Mouse (Mus musculus) embryonic facial prominence, embryonic 11.5 days (tissue): ENCODE measurements around the gene Pde3a. TPM values are rescaled to one million over a fixed set of nuclear protein-coding genes. Genes with fewer than 3 reads are reported as not detected.

ENCODE experiments used
- ATAC-seq: fragments of 200-750 bp; cut with Nextera tagmentation; replicated peaks from 2 replicates; pipeline ENCODE4 v1.8.0; 2017; ENCODE audit warnings: low read depth; ENCODE audit not compliant: insufficient number of reproducible peaks, low FRiP score, low TSS enrichment
- DNase-seq: peaks from one replicate; pipeline ENCODE4 v3.0.0-alpha.2; 2015; ENCODE audit warnings: low spot score
- H3K27ac ChIP-seq: fragments of 300-500 bp; sonication (generic); replicated peaks from 2 replicates; pipeline ENCODE4 v1.5.1; 2014; ENCODE audit warnings: mild to moderate bottlenecking, low read depth, low read length, control low read depth
- H3K27me3 ChIP-seq: fragments of 300-500 bp; sonication (generic); 2 replicates; pipeline ENCODE4 v1.6.1; 2014; ENCODE audit warnings: mild to moderate bottlenecking, low read length, moderate library complexity, mixed read lengths; ENCODE audit not compliant: control insufficient read depth, insufficient read depth
- H3K36me3 ChIP-seq: fragments of 300-500 bp; sonication (generic); replicated peaks from 2 replicates; pipeline ENCODE4 v1.6.1; 2014; ENCODE audit warnings: low read depth, mild to moderate bottlenecking, low read length, moderate library complexity, mixed read lengths; ENCODE audit not compliant: control insufficient read depth, insufficient read depth
- H3K4me1 ChIP-seq: fragments of 300-500 bp; sonication (generic); 2 replicates; pipeline ENCODE4 v1.6.1; 2014; ENCODE audit warnings: low read length, mixed read lengths; ENCODE audit not compliant: control insufficient read depth, insufficient read depth
- H3K4me2 ChIP-seq: fragments of 300-500 bp; sonication (generic); 2 replicates; pipeline ENCODE4 v1.6.1; 2014; ENCODE audit warnings: low read depth, mild to moderate bottlenecking, control low read depth, low read length, moderate library complexity
- H3K4me3 ChIP-seq: fragments of 300-500 bp; sonication (generic); 2 replicates; pipeline ENCODE4 v1.5.1; 2014; ENCODE audit warnings: low read depth, low read length, control low read depth
- H3K9ac ChIP-seq: fragments of 300-500 bp; sonication (generic); replicated peaks from 2 replicates; pipeline ENCODE4 v1.6.1; 2014; ENCODE audit warnings: mild to moderate bottlenecking, control low read depth, low read length
- H3K9me3 ChIP-seq: fragments of 300-500 bp; sonication (generic); replicated peaks from 2 replicates; pipeline ENCODE4 v1.6.1; 2016; ENCODE audit warnings: mild to moderate bottlenecking, low read length, inconsistent platforms, mixed read lengths; ENCODE audit not compliant: control insufficient read depth
- WGBS: fragments of 180-500 bp; shearing (Covaris S2); extraction: QIAGEN DNeasy Blood & Tissue Kit; methylation state at CpG from one replicate; pipeline ENCODE4 v1.1.7; 2014; 5-methylcytosine and 5-hydroxymethylcytosine counted together
- polyA plus RNA-seq: library from polyadenylated mRNA; unstranded; fragments of >200 nt; fragmentation: Nextera tagmentation; extraction: Ambion mirVana; gene quantifications from 2 replicates; pipeline ENCODE4 v1.2.1, GENCODE M21; 2014

The Pde3a gene
- polyA plus RNA-seq, 1 experiment from 2014 or later = 2.8 TPM

DNA sequence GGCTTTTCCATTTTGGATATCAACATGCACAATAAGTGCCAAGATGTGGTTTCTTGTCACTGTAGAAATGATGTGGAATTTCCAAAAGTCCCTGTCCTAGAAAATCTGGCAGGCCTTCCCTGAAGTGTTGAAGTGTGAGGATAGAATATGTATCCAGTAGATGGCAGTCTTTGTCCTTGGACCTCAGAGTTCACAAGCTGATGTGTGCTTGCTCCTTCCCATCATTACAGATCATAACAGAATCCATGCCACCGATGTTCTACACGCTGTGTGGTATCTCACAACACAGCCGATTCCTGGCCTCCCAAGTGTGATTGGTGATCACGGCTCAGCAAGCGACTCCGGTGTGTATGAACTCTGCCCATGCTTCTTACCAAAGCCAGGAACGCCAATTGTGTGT lies 238.2 kb downstream of the Pde3a start:
- ATAC-seq (no peak), DNase-seq (peak; percentile 67)
- H3K27ac ChIP-seq = no peak overlapping the region
- no peaks in the 10 kb centered on the region for H3K27me3 ChIP-seq
- no peaks in the 10 kb centered on the region for H3K36me3 ChIP-seq
- 72% methylated on average over 7 of the region's 7 CpGs for WGBS
- no peaks in the 10 kb centered on the region for H3K4me1 ChIP-seq
- no peak overlapping the region for H3K9ac ChIP-seq
- H3K4me3 ChIP-seq = no peak overlapping the region
- no peaks in the 10 kb centered on the region for H3K9me3 ChIP-seq
- H3K4me2 ChIP-seq = no peak overlapping the region

- WGBS = 13% methylated on average over 11 of the region's 11 CpGs
- no peak overlapping the region for H3K9ac ChIP-seq
- no peaks in the 10 kb centered on the region for H3K9me3 ChIP-seq
- no peak overlapping the region for H3K27ac ChIP-seq
- H3K4me3 ChIP-seq = no peak overlapping the region
- DNase-seq (peak; percentile 90), ATAC-seq (no peak)
- no peak overlapping the region for H3K4me2 ChIP-seq
- H3K4me1 ChIP-seq = no peaks in the 10 kb centered on the region
- no peaks in the 10 kb centered on the region for H3K27me3 ChIP-seq
- no peaks in the 10 kb centered on the region for H3K36me3 ChIP-seq
These were observed 239.6 kb downstream of the Pde3a start for GRCm38 (mm10) chr6:141488619-141489018.

DNA sequence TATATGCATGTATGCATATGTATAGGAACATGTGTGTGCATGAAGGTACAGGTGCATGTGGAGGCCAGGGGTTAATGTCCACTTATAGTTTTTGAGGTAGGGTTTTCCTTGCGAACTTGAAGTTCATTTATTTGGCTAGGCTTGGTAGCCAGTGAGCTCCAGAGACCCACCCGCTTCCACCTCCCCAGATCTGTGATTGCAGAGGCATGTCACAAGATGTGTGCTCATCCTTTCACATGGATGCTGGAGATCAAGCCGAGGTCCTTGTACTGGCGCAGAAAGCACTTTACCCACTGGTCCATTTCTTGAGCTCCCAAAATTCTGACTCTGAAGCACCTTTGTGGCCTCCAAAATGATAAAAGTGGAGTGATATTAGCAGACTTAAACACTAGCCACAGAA lies 245.8 kb downstream of the Pde3a start:
- Histone ChIP-seq H3K27ac (no peak overlapping the region), H3K4me2 (no peak overlapping the region)
- 88% methylated on average over 4 of the region's 4 CpGs for WGBS

DNA sequence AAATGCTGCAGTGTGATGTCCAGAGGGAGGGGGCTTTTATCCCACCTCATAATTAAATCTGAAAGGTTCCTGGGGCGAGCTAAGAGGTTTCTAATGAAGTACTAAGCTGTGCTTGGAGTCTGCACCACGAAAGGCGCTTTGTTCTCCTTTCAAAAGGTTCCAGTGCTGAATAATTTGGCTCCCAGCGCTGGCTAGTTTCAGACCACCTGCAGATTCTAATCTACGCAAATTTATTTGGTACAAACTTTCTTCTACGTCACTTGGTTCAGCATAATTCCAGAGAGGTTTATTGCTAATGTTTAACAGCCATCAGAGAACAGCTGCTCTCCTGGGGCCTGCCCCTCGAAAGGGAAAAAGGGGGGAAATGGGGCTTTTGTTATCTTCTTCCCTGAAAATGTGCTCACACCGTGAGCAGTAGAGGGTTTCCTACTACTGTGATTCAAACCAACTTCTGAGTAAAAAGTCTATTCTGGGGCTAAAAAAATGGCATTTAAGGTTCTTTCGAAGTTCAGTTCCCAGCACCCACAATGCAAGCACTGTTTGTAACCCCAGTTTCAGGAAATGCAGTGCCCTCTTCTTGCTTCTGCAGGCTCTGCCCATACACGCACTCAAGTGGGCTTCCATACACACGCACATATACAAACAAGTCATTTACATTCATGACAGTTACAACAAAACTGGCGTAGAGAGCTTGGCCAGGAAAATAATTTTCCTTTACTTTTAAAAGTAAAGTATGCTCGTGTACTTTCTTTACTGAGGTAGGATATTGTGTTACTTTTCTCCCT lies 246.8 kb downstream of the Pde3a start:
- Histone ChIP-seq H3K9ac (no peak overlapping the region), H3K4me2 (no peak overlapping the region), H3K27me3 (no peaks in the 10 kb centered on the region), H3K4me3 (no peak overlapping the region), H3K36me3 (no peaks in the 10 kb centered on the region), H3K27ac (no peak overlapping the region), H3K9me3 (no peaks in the 10 kb centered on the region), H3K4me1 (no peaks in the 10 kb centered on the region)
- DNase-seq (peak; percentile 63), ATAC-seq (peak; percentile 74)
- 13% methylated on average over 13 of the region's 13 CpGs for WGBS

More for the DNA sequence above, 245.8 kb downstream of the Pde3a start:
- no peaks in the 10 kb centered on the region for H3K27me3 ChIP-seq
- H3K9ac ChIP-seq = no peak overlapping the region
- no peaks in the 10 kb centered on the region for H3K9me3 ChIP-seq
- H3K36me3 ChIP-seq = no peaks in the 10 kb centered on the region
- no peaks in the 10 kb centered on the region for H3K4me1 ChIP-seq
- H3K4me3 ChIP-seq = no peak overlapping the region
- DNase-seq = no peak
- ATAC-seq = no peak

DNA sequence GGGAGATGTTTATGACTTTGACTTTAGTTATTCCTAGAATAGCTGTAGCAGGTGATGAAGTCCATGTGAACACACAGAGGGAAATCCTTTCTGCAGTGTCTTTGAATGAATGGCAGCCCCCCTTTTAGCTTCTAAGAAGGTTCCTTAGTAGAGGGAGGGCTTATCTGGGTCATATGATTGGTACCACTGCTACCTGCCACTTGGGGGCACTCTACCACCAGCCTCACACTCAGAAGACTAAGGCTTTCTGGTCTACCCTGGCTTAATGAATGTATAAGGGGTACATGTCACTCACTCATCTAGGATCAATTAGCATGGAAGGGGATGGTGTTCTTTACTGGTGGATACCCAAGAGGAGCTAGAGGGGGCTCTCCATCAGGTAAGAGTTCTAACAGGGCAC lies 250.4 kb downstream of the Pde3a start:
- no peaks in the 10 kb centered on the region for H3K36me3 ChIP-seq
- no peak overlapping the region for H3K4me2 ChIP-seq
- H3K4me1 ChIP-seq = no peaks in the 10 kb centered on the region
- no peak overlapping the region for H3K27ac ChIP-seq
- DNase-seq = no peak
- H3K4me3 ChIP-seq = no peak overlapping the region
- H3K9ac ChIP-seq = no peak overlapping the region
- no peaks in the 10 kb centered on the region for H3K27me3 ChIP-seq
- H3K9me3 ChIP-seq = no peaks in the 10 kb centered on the region
- ATAC-seq = no peak

DNA sequence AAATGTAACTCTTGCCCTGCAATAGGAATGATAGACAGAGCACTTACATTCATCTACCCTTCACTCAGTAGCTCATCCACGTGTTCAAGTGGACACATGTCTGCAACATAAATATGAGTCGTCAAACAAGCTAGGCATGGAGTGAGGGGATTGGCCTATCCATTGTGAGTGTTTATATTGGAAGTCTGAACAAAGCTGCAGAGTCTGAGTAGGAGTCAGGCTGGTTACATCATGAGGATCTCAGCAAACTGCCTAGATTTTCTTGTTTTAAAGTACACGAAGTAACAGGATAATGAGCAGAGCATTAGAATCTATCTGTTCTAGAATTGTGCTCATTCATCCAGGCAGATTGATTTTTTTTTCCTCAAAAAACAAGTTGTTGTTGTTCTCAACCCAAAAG lies 252.1 kb downstream of the Pde3a start:
- ATAC-seq (no peak), DNase-seq (no peak)
- H3K4me3 ChIP-seq = no peak overlapping the region
- no peaks in the 10 kb centered on the region for H3K9me3 ChIP-seq
- WGBS = 79% methylated on average over 3 of the region's 3 CpGs
- no peaks in the 10 kb centered on the region for H3K27me3 ChIP-seq
- no peak overlapping the region for H3K9ac ChIP-seq
- no peak overlapping the region for H3K4me2 ChIP-seq
- H3K27ac ChIP-seq = no peak overlapping the region
- no peaks in the 10 kb centered on the region for H3K36me3 ChIP-seq
- no peaks in the 10 kb centered on the region for H3K4me1 ChIP-seq

- WGBS = 87% methylated on average over 2 of the region's 2 CpGs
- Histone ChIP-seq H3K36me3 (no peaks in the 10 kb centered on the region), H3K4me2 (no peak overlapping the region), H3K9ac (no peak overlapping the region), H3K9me3 (no peaks in the 10 kb centered on the region), H3K4me1 (no peaks in the 10 kb centered on the region), H3K4me3 (no peak overlapping the region), H3K27me3 (no peaks in the 10 kb centered on the region), H3K27ac (no peak overlapping the region)
- ATAC-seq = no peak
- no peak for DNase-seq
These were observed 273.5 kb downstream of the Pde3a start for GRCm38 (mm10) chr6:141522541-141522940.

GRCm38 (mm10) chr6:141523747-141524640 lies 274.9 kb downstream of the Pde3a start, which contains the start of gene Slco1c1:
TSS of gene Slco1c1 (plus strand) at chr6:141524368.
- Histone ChIP-seq H3K27ac (no peak within 1 kb of the TSS), H3K4me3 (no peak within 1 kb of the TSS), H3K9ac (no peak within 1 kb of the TSS), H3K27me3 (no peaks in the 10 kb centered on the region), H3K4me1 (no peaks in the 10 kb centered on the region), H3K9me3 (no peaks in the 10 kb centered on the region), H3K36me3 (no peaks in the 10 kb centered on the region), H3K4me2 (no peak within 1 kb of the TSS)
- DNase-seq (no peak), ATAC-seq (no peak)
- 57% methylated on average over 2 of the region's 2 CpGs for WGBS
